Mouse (Mus musculus) midbrain, embryonic 15.5 days (tissue): ENCODE measurements around the gene Sh2d7. TPM values are rescaled to one million over a fixed set of nuclear protein-coding genes. Genes with fewer than 3 reads are reported as not detected.

ENCODE experiments used
- ATAC-seq: fragments of 200-750 bp; cut with Nextera tagmentation; replicated peaks from 2 replicates; pipeline ENCODE4 v1.8.0; 2017; ENCODE audit warnings: moderate TSS enrichment
- H3K27ac ChIP-seq: fragments of 300-500 bp; sonication (generic); 2 replicates; pipeline ENCODE4 v1.5.1; 2015; ENCODE audit warnings: mild to moderate bottlenecking, inconsistent platforms
- H3K27me3 ChIP-seq: fragments of 300-500 bp; sonication (generic); replicated peaks from 2 replicates; pipeline ENCODE4 v1.6.1; 2015; ENCODE audit warnings: inconsistent platforms
- H3K36me3 ChIP-seq: fragments of 300-500 bp; sonication (generic); replicated peaks from 2 replicates; pipeline ENCODE4 v1.6.1; 2015; ENCODE audit warnings: inconsistent platforms
- H3K4me1 ChIP-seq: fragments of 300-500 bp; sonication (generic); 2 replicates; pipeline ENCODE4 v1.6.1; 2015; ENCODE audit warnings: inconsistent platforms
- H3K4me2 ChIP-seq: fragments of 300-500 bp; sonication (generic); 2 replicates; pipeline ENCODE4 v1.6.1; 2015; ENCODE audit warnings: inconsistent platforms, mild to moderate bottlenecking, moderate library complexity
- H3K4me3 ChIP-seq: fragments of 300-500 bp; sonication (generic); 2 replicates; pipeline ENCODE4 v1.5.1; 2015; ENCODE audit warnings: mild to moderate bottlenecking, inconsistent platforms
- H3K9ac ChIP-seq: fragments of 300-500 bp; sonication (generic); 2 replicates; pipeline ENCODE4 v1.6.1; 2015; ENCODE audit warnings: mild to moderate bottlenecking, inconsistent platforms
- H3K9me3 ChIP-seq: fragments of 300-500 bp; sonication (generic); 2 replicates; pipeline ENCODE4 v1.6.1; 2016; ENCODE audit warnings: inconsistent platforms
- WGBS: fragments of 180-500 bp; shearing (Covaris S2); methylation state at CpG from one replicate; pipeline ENCODE4 v1.1.7; 2015; ENCODE audit warnings: mixed read lengths; 5-methylcytosine and 5-hydroxymethylcytosine counted together
- polyA plus RNA-seq: library from polyadenylated mRNA; unstranded; fragments of >200 nt; fragmentation: Nextera tagmentation; extraction: Ambion mirVana; gene quantifications from 2 replicates; pipeline ENCODE4 v1.2.1, GENCODE M21; 2015

The Sh2d7 gene
- polyA plus RNA-seq, 1 experiment from 2014 or later = not detected

- Histone ChIP-seq H3K9me3 (no peaks in the 10 kb centered on the region), H3K27ac (no peak overlapping the region), H3K4me3 (no peak overlapping the region), H3K4me2 (no peak overlapping the region), H3K4me1 (no peaks in the 10 kb centered on the region), H3K36me3 (no peaks in the 10 kb centered on the region), H3K9ac (no peak overlapping the region), H3K27me3 (no peaks in the 10 kb centered on the region)
- 81% methylated on average over 7 of the region's 7 CpGs for WGBS
- ATAC-seq = no peak
Measured at GRCm38 (mm10) chr9:54527694-54528093, 11.1 kb upstream of the Sh2d7 start.

GRCm38 (mm10) chr9:54529950-54530349 is 8.8 kb upstream of the Sh2d7 start:
- no peak overlapping the region for H3K27ac ChIP-seq
- no peak overlapping the region for H3K4me3 ChIP-seq
- no peaks in the 10 kb centered on the region for H3K9me3 ChIP-seq
- no peak overlapping the region for H3K9ac ChIP-seq
- no peak for ATAC-seq
- no peaks in the 10 kb centered on the region for H3K36me3 ChIP-seq
- no peaks in the 10 kb centered on the region for H3K27me3 ChIP-seq
- WGBS = 63% methylated on average over 2 of the region's 2 CpGs
- no peak overlapping the region for H3K4me2 ChIP-seq
- H3K4me1 ChIP-seq = peaks cover 7% of the 10 kb centered on the region

GRCm38 (mm10) chr9:54530836-54531235 is 7.9 kb upstream of the Sh2d7 start:
- no peak for ATAC-seq
- H3K4me1 ChIP-seq = peaks cover 7% of the 10 kb centered on the region
- H3K36me3 ChIP-seq = no peaks in the 10 kb centered on the region
- no peak overlapping the region for H3K4me2 ChIP-seq
- H3K27me3 ChIP-seq = no peaks in the 10 kb centered on the region
- 91% methylated on average over 6 of the region's 6 CpGs for whole genome bisulfite sequencing
- H3K9me3 ChIP-seq = no peaks in the 10 kb centered on the region
- H3K27ac ChIP-seq = no peak overlapping the region
- H3K4me3 ChIP-seq = no peak overlapping the region
- no peak overlapping the region for H3K9ac ChIP-seq

GRCm38 (mm10) chr9:54531421-54531820 is 7.4 kb upstream of the Sh2d7 start:
- no peak for ATAC-seq
- no peak overlapping the region for H3K4me3 ChIP-seq
- H3K9ac ChIP-seq = no peak overlapping the region
- no peaks in the 10 kb centered on the region for H3K27me3 ChIP-seq
- H3K36me3 ChIP-seq = no peaks in the 10 kb centered on the region
- H3K4me1 ChIP-seq = peaks cover 7% of the 10 kb centered on the region
- H3K9me3 ChIP-seq = no peaks in the 10 kb centered on the region
- no peak overlapping the region for H3K27ac ChIP-seq
- H3K4me2 ChIP-seq = no peak overlapping the region

GRCm38 (mm10) chr9:54532926-54533325 is 5.9 kb upstream of the Sh2d7 start:
- WGBS = 89% methylated on average over 2 of the region's 2 CpGs
- Histone ChIP-seq H3K9ac (no peak overlapping the region), H3K4me2 (no peak overlapping the region), H3K27ac (no peak overlapping the region), H3K27me3 (no peaks in the 10 kb centered on the region), H3K9me3 (no peaks in the 10 kb centered on the region), H3K36me3 (no peaks in the 10 kb centered on the region), H3K4me3 (no peak overlapping the region), H3K4me1 (peaks cover 10% of the 10 kb centered on the region)
- no peak for ATAC-seq

- Histone ChIP-seq H3K36me3 (no peaks in the 10 kb centered on the region), H3K4me2 (no peak overlapping the region), H3K27me3 (no peaks in the 10 kb centered on the region), H3K9me3 (no peaks in the 10 kb centered on the region), H3K4me1 (peaks cover 10% of the 10 kb centered on the region), H3K27ac (peak overlapping the region; percentile 51), H3K9ac (no peak overlapping the region), H3K4me3 (no peak overlapping the region)
- WGBS = 42% methylated on average over 5 of the region's 5 CpGs
- peak; percentile 74; the same call in 1 of the 2 replicates for ATAC-seq
Measured at GRCm38 (mm10) chr9:54533975-54534374, 4.8 kb upstream of the Sh2d7 start.

- no peak for ATAC-seq
Measured at GRCm38 (mm10) chr9:54536236-54536635, 2.5 kb upstream of the Sh2d7 start.

GRCm38 (mm10) chr9:54537030-54537429 is 1.8 kb upstream of the Sh2d7 start:
- Histone ChIP-seq H3K27me3 (no peaks in the 10 kb centered on the region), H3K4me1 (peaks cover 10% of the 10 kb centered on the region), H3K9me3 (no peaks in the 10 kb centered on the region), H3K27ac (no peak overlapping the region), H3K4me2 (no peak overlapping the region), H3K9ac (no peak overlapping the region), H3K4me3 (no peak overlapping the region), H3K36me3 (no peaks in the 10 kb centered on the region)
- ATAC-seq = no peak
- WGBS = 25% methylated on average over 4 of the region's 4 CpGs

More at GRCm38 (mm10) chr9:54536236-54536635, 2.5 kb upstream of the Sh2d7 start:
- H3K27ac ChIP-seq = no peak overlapping the region
- H3K4me3 ChIP-seq = no peak overlapping the region
- no peaks in the 10 kb centered on the region for H3K9me3 ChIP-seq
- no peak overlapping the region for H3K4me2 ChIP-seq
- WGBS = 59% methylated on average over 7 of the region's 7 CpGs
- no peak overlapping the region for H3K9ac ChIP-seq
- no peaks in the 10 kb centered on the region for H3K27me3 ChIP-seq
- no peaks in the 10 kb centered on the region for H3K36me3 ChIP-seq
- peaks cover 10% of the 10 kb centered on the region for H3K4me1 ChIP-seq

GRCm38 (mm10) chr9:54537480-54537879 is 1.3 kb upstream of the Sh2d7 start:
- H3K4me3 ChIP-seq = no peak overlapping the region
- no peak for ATAC-seq
- no peaks in the 10 kb centered on the region for H3K27me3 ChIP-seq
- H3K36me3 ChIP-seq = no peaks in the 10 kb centered on the region
- H3K27ac ChIP-seq = no peak overlapping the region
- H3K4me2 ChIP-seq = no peak overlapping the region
- H3K9ac ChIP-seq = no peak overlapping the region
- no peaks in the 10 kb centered on the region for H3K9me3 ChIP-seq
- H3K4me1 ChIP-seq = peaks cover 10% of the 10 kb centered on the region
- 78% methylated on average over 3 of the region's 3 CpGs for WGBS

- Histone ChIP-seq H3K36me3 (no peaks in the 10 kb centered on the region), H3K27me3 (no peaks in the 10 kb centered on the region), H3K9me3 (no peaks in the 10 kb centered on the region), H3K4me3 (no peak overlapping the region), H3K4me2 (no peak overlapping the region), H3K27ac (no peak overlapping the region), H3K4me1 (peaks cover 10% of the 10 kb centered on the region), H3K9ac (no peak overlapping the region)
- ATAC-seq = no peak
- 96% methylated on average over 3 of the region's 3 CpGs for WGBS
Measured at GRCm38 (mm10) chr9:54538244-54538643, 540 bp upstream of the Sh2d7 start.

GRCm38 (mm10) chr9:54540801-54541200 is 2.0 kb downstream of the Sh2d7 start:
- Histone ChIP-seq H3K9me3 (no peaks in the 10 kb centered on the region), H3K27ac (no peak overlapping the region), H3K4me1 (peaks cover 2% of the 10 kb centered on the region; the same call in 1 of the 2 replicates), H3K27me3 (no peaks in the 10 kb centered on the region), H3K4me2 (no peak overlapping the region), H3K36me3 (no peaks in the 10 kb centered on the region), H3K9ac (no peak overlapping the region), H3K4me3 (no peak overlapping the region)
- 67% methylated on average over 5 of the region's 5 CpGs for WGBS
- ATAC-seq = no peak

GRCm38 (mm10) chr9:54544212-54544953 is 5.6 kb downstream of the Sh2d7 start:
- Histone ChIP-seq H3K9me3 (no peaks in the 10 kb centered on the region), H3K4me3 (no peak overlapping the region), H3K27me3 (no peaks in the 10 kb centered on the region), H3K4me2 (no peak overlapping the region), H3K4me1 (no peaks in the 10 kb centered on the region), H3K9ac (no peak overlapping the region), H3K36me3 (no peaks in the 10 kb centered on the region), H3K27ac (no peak overlapping the region)
- no peak for ATAC-seq
- WGBS = 87% methylated on average over 9 of the region's 9 CpGs

GRCm38 (mm10) chr9:54544954-54545315 is 6.2 kb downstream of the Sh2d7 start:
- WGBS = 92% methylated on average over 4 of the region's 4 CpGs
- H3K9ac ChIP-seq = no peak overlapping the region
- H3K4me2 ChIP-seq = no peak overlapping the region
- H3K4me1 ChIP-seq = no peaks in the 10 kb centered on the region
- no peaks in the 10 kb centered on the region for H3K36me3 ChIP-seq
- no peaks in the 10 kb centered on the region for H3K9me3 ChIP-seq
- H3K27me3 ChIP-seq = no peaks in the 10 kb centered on the region
- no peak overlapping the region for H3K4me3 ChIP-seq
- no peak overlapping the region for H3K27ac ChIP-seq
- no peak for ATAC-seq
